Mouse (Mus musculus): ENCODE results near the gene Thtpa. TPM values are rescaled to one million over a fixed set of nuclear protein-coding genes. Genes with fewer than 3 reads are reported as not detected.

The Thtpa gene
- total and polyA plus RNA-seq, 3 experiments: 3.7 to 17.1 (median 16.3) TPM

DNA sequence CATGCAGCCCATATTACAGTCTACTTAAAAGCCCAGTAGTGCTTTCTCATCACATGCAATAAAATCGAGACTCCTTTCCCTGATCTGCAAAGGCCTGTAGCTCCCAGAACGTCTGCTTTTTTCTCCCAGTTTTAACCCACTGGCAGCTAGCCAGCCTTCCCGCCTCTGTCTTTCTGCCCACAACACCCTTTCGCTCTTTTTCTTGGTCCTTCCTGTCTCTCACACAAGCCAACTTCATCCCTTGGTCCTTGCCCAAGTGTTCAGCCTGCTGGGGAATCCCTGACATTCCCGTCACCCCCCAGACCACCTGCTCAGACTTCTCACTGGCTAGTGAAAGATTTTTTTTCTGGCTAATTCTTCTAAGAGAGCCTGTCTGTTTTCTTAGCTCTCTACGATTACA is 18.4 kb upstream of the Thtpa start:
- no peak for DNase-seq (ENCODE audit: low spot score)
- no peak for TF ChIP-seq CTCF (IDR thresholded peaks at IDR 0.05; ENCODE audit: low read depth, low read length)
- no peak for TF ChIP-seq GATA2 (IDR thresholded peaks at IDR 0.05; ENCODE audit: borderline replicate concordance, low read depth, low read length)
- TF ChIP-seq TAL1 (conservative IDR thresholded peaks at IDR 0.05; ENCODE audit: low read depth, low read length): no peak
- no peak for TF ChIP-seq POLR2AphosphoS5 (IDR thresholded peaks at IDR 0.05; ENCODE audit: insufficient replicate concordance, low read depth, low read length)
- TF ChIP-seq GATA1 (IDR thresholded peaks at IDR 0.05; ENCODE audit: borderline replicate concordance, low read length): no peak
- ATAC-seq (ENCODE audit: extremely low read depth, insufficient number of reproducible peaks, low FRiP score, poor library complexity, severe bottlenecking): no peak
- Histone ChIP-seq H3K4me1 (ENCODE audit: insufficient read depth, low read depth, low read length) (peaks cover 39% of the 10 kb centered on the region), H3K27me3 (ENCODE audit: insufficient read depth, low read length) (peaks cover 38% of the 10 kb centered on the region), H3K36me3 (replicated peaks) (no peaks in the 10 kb centered on the region), H3K9me3 (replicated peaks) (no peaks in the 10 kb centered on the region), H3K4me3 (ENCODE audit: low read depth, low read length) (no peak overlapping the region)

DNA sequence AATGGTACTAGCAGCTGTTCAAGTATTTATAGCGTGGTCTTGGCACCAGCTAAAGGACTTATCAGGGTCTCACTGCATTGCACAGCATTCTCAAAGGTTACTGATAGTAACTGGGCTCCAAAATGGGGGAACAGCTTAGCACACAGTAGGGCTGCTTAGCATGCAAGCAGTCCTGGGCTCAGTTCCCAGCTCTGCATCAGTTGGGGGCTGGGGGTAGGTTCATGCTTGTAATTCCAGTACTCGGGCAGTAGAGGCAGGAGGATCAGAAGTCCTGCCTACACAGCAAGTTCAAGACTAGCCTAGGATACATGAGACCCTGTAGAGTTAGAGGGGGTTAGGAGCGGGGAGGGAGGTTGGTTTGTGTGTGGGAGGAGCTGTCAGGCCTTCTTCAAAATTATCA is 17.6 kb upstream of the Thtpa start:
- TF ChIP-seq GATA1 (IDR thresholded peaks at IDR 0.05; ENCODE audit: borderline replicate concordance, low read length): no peak
- TF ChIP-seq GATA2 (IDR thresholded peaks at IDR 0.05; ENCODE audit: borderline replicate concordance, low read depth, low read length): no peak
- TF ChIP-seq CTCF (IDR thresholded peaks at IDR 0.05; ENCODE audit: low read depth, low read length): no peak
- no peak for TF ChIP-seq POLR2AphosphoS5 (IDR thresholded peaks at IDR 0.05; ENCODE audit: insufficient replicate concordance, low read depth, low read length)
- no peak for TF ChIP-seq TAL1 (conservative IDR thresholded peaks at IDR 0.05; ENCODE audit: low read depth, low read length)
- H3K4me3 ChIP-seq (ENCODE audit: low read depth, low read length): no peak overlapping the region
- no peak for ATAC-seq (ENCODE audit: extremely low read depth, insufficient number of reproducible peaks, low FRiP score, poor library complexity, severe bottlenecking)
- DNase-seq (ENCODE audit: low spot score): no peak
- H3K9me3 ChIP-seq (replicated peaks): no peaks in the 10 kb centered on the region
- H3K27me3 ChIP-seq (ENCODE audit: insufficient read depth, low read length): peaks cover 38% of the 10 kb centered on the region
- H3K4me1 ChIP-seq (ENCODE audit: insufficient read depth, low read depth, low read length): peaks cover 33% of the 10 kb centered on the region
- no peaks in the 10 kb centered on the region for H3K36me3 ChIP-seq (replicated peaks)

DNA sequence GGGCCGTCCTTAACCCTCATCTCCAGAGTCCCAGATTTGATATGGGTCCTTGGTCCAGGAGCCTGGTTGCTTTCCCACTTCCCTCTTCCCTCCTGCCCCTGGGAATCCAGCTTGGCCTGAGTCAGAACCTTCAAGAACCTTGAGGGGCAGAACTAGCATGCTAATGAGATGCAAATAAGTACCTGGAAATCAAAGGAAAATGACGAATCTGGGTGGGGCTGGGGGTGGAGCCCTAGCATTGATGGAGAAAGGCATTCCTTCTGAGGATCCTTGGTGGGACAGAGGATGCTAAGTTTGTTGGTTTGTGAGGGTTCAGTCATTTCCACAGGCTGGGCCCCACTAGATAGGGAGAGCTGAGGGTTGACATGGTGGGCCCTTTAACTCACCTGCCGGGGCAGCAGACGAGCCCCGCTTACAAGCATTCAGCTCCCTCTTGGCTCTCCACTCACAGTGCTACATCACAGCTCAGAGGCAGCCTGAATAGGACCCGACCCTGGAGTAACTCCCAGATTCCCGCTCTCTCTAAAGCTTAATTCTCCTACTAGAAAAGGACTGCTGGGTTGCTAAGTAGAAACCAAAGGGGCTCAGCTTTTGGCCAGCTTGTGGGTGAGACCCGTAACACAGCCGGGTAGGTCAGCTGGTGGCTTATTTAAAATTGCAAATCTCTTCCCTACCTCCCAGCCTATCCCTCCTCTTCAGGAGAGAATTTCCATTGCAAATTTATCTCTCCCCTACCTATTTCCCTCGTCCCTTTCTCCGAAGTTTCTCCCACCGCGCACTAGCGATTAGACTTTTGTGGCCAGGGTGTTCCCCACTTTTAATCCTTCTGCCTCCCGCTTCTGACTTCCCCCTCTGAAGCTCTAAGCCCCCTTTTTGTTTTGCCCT is 16.9 kb upstream of the Thtpa start:
- H3K4me1 ChIP-seq (ENCODE audit: insufficient read depth, low read depth, low read length): peaks cover 27% of the 10 kb centered on the region
- no peak for DNase-seq (ENCODE audit: low spot score)

DNA sequence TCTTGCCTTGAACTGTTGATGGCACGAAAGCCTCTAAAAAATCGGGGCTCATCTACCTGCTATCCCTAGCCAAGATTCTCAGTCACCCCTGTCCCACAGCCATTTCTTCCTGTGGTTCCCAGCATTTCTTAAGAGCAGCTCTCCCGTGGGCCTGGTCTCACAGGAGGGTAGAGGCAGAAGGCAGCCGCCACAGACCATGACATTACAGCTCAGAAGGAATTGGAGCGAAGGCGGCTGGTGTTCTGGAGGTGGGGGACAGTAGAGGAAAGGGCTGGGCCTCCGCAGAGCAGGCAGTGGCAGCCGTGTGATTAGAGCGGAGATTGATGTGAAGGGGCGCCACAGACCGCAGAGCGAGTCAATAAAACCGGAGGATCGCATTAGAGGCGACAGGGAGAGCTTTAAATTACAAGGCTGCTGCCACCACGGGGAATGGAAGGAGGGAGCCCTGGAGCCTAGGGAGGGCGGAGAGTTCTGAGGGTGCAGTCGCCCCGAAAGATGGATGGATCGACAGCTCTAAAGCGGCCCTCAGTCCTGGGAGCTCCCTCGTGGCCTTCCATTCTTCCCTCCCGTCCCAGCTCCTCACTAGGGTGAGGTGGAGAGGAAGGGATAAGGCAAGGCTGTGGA is 16.1 kb upstream of the Thtpa start:
- TF ChIP-seq GATA2 (IDR thresholded peaks at IDR 0.05; ENCODE audit: borderline replicate concordance, low read depth, low read length) (no peak), CTCF (IDR thresholded peaks at IDR 0.05; ENCODE audit: low read depth, low read length) (no peak)
- H3K36me3 ChIP-seq (replicated peaks): no peaks in the 10 kb centered on the region
- H3K9me3 ChIP-seq (replicated peaks): no peaks in the 10 kb centered on the region
- H3K4me3 ChIP-seq (ENCODE audit: low read depth, low read length): no peak overlapping the region; the same call in 1 of the 2 replicates
- H3K4me1 ChIP-seq (ENCODE audit: insufficient read depth, low read depth, low read length): peaks cover 27% of the 10 kb centered on the region
- peaks cover 35% of the 10 kb centered on the region for H3K27me3 ChIP-seq (ENCODE audit: insufficient read depth, low read length)
- ATAC-seq (ENCODE audit: extremely low read depth, insufficient number of reproducible peaks, low FRiP score, poor library complexity, severe bottlenecking) (no peak), DNase-seq (ENCODE audit: low spot score) (no peak)

More for the DNA sequence above, 16.9 kb upstream of the Thtpa start:
- Histone ChIP-seq H3K4me3 (ENCODE audit: low read depth, low read length) (no peak overlapping the region), H3K36me3 (replicated peaks) (no peaks in the 10 kb centered on the region), H3K27me3 (ENCODE audit: insufficient read depth, low read length) (peaks cover 38% of the 10 kb centered on the region), H3K9me3 (replicated peaks) (no peaks in the 10 kb centered on the region)
- ATAC-seq (ENCODE audit: extremely low read depth, insufficient number of reproducible peaks, low FRiP score, poor library complexity, severe bottlenecking): no peak
- TF ChIP-seq POLR2AphosphoS5 (IDR thresholded peaks at IDR 0.05; ENCODE audit: insufficient replicate concordance, low read depth, low read length) (no peak), GATA2 (IDR thresholded peaks at IDR 0.05; ENCODE audit: borderline replicate concordance, low read depth, low read length) (no peak), TAL1 (conservative IDR thresholded peaks at IDR 0.05; ENCODE audit: low read depth, low read length) (no peak), CTCF (IDR thresholded peaks at IDR 0.05; ENCODE audit: low read depth, low read length) (no peak), GATA1 (IDR thresholded peaks at IDR 0.05; ENCODE audit: borderline replicate concordance, low read length) (no peak)

DNA sequence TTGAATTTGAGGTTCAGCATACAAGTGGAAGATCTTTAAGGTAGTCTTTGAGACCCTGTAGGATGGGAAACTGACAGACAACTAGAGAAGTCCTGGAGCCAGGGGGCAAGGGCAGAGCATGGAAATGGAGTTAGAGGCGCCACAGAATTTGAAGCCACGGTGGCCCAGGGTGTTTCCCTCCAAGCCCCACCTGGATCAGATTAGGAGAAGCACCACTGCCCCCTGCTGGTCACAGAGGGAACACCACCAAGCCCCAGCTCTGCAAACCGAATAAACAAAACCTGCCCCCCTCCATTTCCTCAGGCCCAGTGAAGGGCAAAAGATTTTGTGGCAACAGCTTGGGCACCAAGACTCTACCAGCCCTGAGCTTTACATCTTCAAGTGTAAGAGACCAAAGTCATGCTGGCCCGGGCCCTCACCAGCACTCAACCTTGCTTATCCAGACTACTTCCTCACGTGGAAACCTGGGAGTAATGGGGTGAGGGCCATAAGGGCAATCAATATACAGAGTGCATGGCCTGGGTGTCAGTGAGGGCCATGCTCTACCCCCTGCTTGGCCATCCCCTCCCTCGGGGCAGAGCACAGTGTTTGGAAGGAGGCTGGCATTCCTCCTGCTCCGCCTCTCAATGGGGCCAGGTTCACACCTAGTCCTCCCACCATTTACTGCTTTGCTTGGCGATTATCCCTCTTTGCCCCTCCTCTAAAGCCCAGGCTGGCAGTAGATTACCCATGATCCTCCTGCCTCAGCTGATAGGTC is 15.2 kb upstream of the Thtpa start:
- Histone ChIP-seq H3K9me3 (replicated peaks) (no peaks in the 10 kb centered on the region), H3K36me3 (replicated peaks) (no peaks in the 10 kb centered on the region), H3K4me3 (ENCODE audit: low read depth, low read length) (no peak overlapping the region), H3K4me1 (ENCODE audit: insufficient read depth, low read depth, low read length) (peaks cover 27% of the 10 kb centered on the region), H3K27me3 (ENCODE audit: insufficient read depth, low read length) (peaks cover 31% of the 10 kb centered on the region)
- ATAC-seq (ENCODE audit: extremely low read depth, insufficient number of reproducible peaks, low FRiP score, poor library complexity, severe bottlenecking): no peak
- peak; percentile 60 for DNase-seq (ENCODE audit: low spot score)
- TF ChIP-seq CTCF (IDR thresholded peaks at IDR 0.05; ENCODE audit: low read depth, low read length): peak; percentile 92
- TF ChIP-seq GATA1 (IDR thresholded peaks at IDR 0.05; ENCODE audit: borderline replicate concordance, low read length): no peak

DNA sequence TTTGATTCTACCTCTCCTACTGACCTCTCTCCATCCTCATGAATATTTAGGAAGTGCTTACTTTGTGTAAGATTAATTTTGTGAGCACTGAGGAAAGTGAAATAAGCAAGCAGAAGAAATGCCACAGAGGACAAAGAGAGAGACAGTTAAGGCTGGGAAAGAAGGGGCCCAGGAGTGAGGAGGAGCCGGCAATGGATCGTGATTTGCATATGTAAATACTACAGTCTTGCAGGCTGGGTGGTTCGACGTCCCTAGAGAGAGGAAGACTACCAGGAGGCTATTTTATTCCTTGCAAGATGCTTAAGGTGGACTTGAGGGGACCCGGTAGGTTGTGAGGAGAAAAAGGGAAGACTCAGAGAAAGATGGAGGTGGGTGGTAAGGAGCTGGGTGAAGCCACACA is 13.5 kb upstream of the Thtpa start:
- ATAC-seq (ENCODE audit: extremely low read depth, insufficient number of reproducible peaks, low FRiP score, poor library complexity, severe bottlenecking) (no peak), DNase-seq (ENCODE audit: low spot score) (no peak)
- Histone ChIP-seq H3K36me3 (replicated peaks) (no peaks in the 10 kb centered on the region), H3K27me3 (ENCODE audit: insufficient read depth, low read length) (peaks cover 23% of the 10 kb centered on the region), H3K9me3 (replicated peaks) (no peaks in the 10 kb centered on the region), H3K4me3 (ENCODE audit: low read depth, low read length) (no peak overlapping the region), H3K4me1 (ENCODE audit: insufficient read depth, low read depth, low read length) (peaks cover 34% of the 10 kb centered on the region)
- TF ChIP-seq GATA2 (IDR thresholded peaks at IDR 0.05; ENCODE audit: borderline replicate concordance, low read depth, low read length): no peak
- no peak for TF ChIP-seq TAL1 (conservative IDR thresholded peaks at IDR 0.05; ENCODE audit: low read depth, low read length)
- no peak for TF ChIP-seq POLR2AphosphoS5 (IDR thresholded peaks at IDR 0.05; ENCODE audit: insufficient replicate concordance, low read depth, low read length)
- no peak for TF ChIP-seq CTCF (IDR thresholded peaks at IDR 0.05; ENCODE audit: low read depth, low read length)
- TF ChIP-seq GATA1 (IDR thresholded peaks at IDR 0.05; ENCODE audit: borderline replicate concordance, low read length): no peak
